18 mouse cellular contexts compared by ENCODE assay signal in genomic region chr5:33638826-33639225, GRCm38 (mm10). TPM values are rescaled to one million over a fixed set of nuclear protein-coding genes. Genes with fewer than 3 reads are reported as not detected.
A peak's percentile ranks its signal among the peaks of the same experiment; 100 is the strongest.
DNase-seq lines count a peak whose midpoint lies in the region; ATAC-seq and TF ChIP-seq lines count a peak whose summit lies in the region.
"Had no signal": no experiment of that assay in that cellular context is flagged by ENCODE, and none has a peak within 500 bp of the region (broad histone marks: within the 10 kb centered on the region; RNA-seq: fewer than 3 reads in every experiment).

No protein-coding gene starts in this region.

- 39% methylated on average over 4 of the region's 4 CpGs for WGBS in heart, postnatal 0 days
- 35% methylated on average over 4 of the region's 4 CpGs for WGBS in lung, embryonic 16.5 days
- WGBS in embryonic facial prominence, embryonic 14.5 days = 59% methylated on average over 4 of the region's 4 CpGs

- H3K4me2 ChIP-seq in heart, postnatal 0 days (ENCODE audit: low read depth, low read length) = no peak overlapping the region
- H3K4me2 ChIP-seq in lung, embryonic 16.5 days (ENCODE audit: low read depth, low read length) = no peak overlapping the region
- H3K4me2 ChIP-seq in embryonic facial prominence, embryonic 14.5 days (ENCODE audit: low read depth, low read length) = no peak overlapping the region
- H3K4me2 ChIP-seq: limb, embryonic 13.5 days; midbrain, embryonic 12.5 days had no signal

- TF ChIP-seq POLR2A in MEL (IDR thresholded peaks at IDR 0.05; ENCODE audit: control insufficient read depth in 1 of 2, insufficient read depth in 1 of 2, low read depth in 1 of 2, low read length in 2 of 2, poor library complexity in 1 of 2) = peak in 1 of 2 experiments; percentile 32; a peak in 1 of 4 replicates

- H3K9ac ChIP-seq in heart, postnatal 0 days (replicated peaks; ENCODE audit: low read depth, low read length) = no peak overlapping the region
- no peak overlapping the region for H3K9ac ChIP-seq in lung, embryonic 16.5 days (ENCODE audit: low read length)
- H3K9ac ChIP-seq in MEL (ENCODE audit: control insufficient read depth, low read depth, low read length, poor library complexity, severe bottlenecking) = no peak overlapping the region
- H3K9ac ChIP-seq in embryonic facial prominence, embryonic 14.5 days (ENCODE audit: low read depth, low read length) = no peak overlapping the region
- H3K9ac ChIP-seq: limb, embryonic 13.5 days; midbrain, embryonic 12.5 days had no signal

- no peak for TF ChIP-seq EP300 in heart, postnatal 0 days (IDR thresholded peaks at IDR 0.05; ENCODE audit: low read depth)
- no peak for TF ChIP-seq EP300 in MEL (IDR thresholded peaks at IDR 0.05; ENCODE audit: low read depth in 1 of 2, low read length in 2 of 2)

- TF ChIP-seq RAD21 in MEL (IDR thresholded peaks at IDR 0.05; ENCODE audit: low read depth, low read length) = no peak

- intact Hi-C loops in heart, postnatal 10 days (cut with DNase I) = no loop called here

- no peaks in the 10 kb centered on the region for H3K79me2 ChIP-seq in MEL (ENCODE audit: control insufficient read depth, insufficient read depth, low read length, poor library complexity)

- no peaks in the 10 kb centered on the region for H3K4me1 ChIP-seq in heart, postnatal 0 days (ENCODE audit: control insufficient read depth, insufficient read depth)
- H3K4me1 ChIP-seq in lung, embryonic 16.5 days (replicated peaks; ENCODE audit: control insufficient read depth, insufficient read depth, low read length) = no peaks in the 10 kb centered on the region
- H3K4me1 ChIP-seq in MEL (ENCODE audit: control insufficient read depth in 1 of 2, insufficient read depth in 2 of 2, low read length in 2 of 2) = no peaks in the 10 kb centered on the region
- H3K4me1 ChIP-seq in embryonic facial prominence, embryonic 14.5 days (ENCODE audit: control insufficient read depth, insufficient read depth, low read length) = no peaks in the 10 kb centered on the region
- H3K4me1 ChIP-seq: limb, embryonic 13.5 days; midbrain, embryonic 12.5 days had no signal

- no peak for ATAC-seq in heart, postnatal 0 days (ENCODE audit: insufficient read depth, low read depth)
- ATAC-seq in lung, embryonic 16.5 days (ENCODE audit: low read depth) = peak; percentile 28; the same call in 1 of the 2 replicates
- peak; percentile 22; the same call in 1 of the 2 replicates for ATAC-seq in embryonic facial prominence, embryonic 14.5 days (ENCODE audit: low read depth)
- ATAC-seq: activated CD4-positive, CD25-positive, alpha-beta regulatory T cell, adult 4 months; hindbrain, postnatal 0 days had no signal

- peak overlapping the region; percentile 21; the same call in 1 of the 2 replicates for H3K27ac ChIP-seq in heart, postnatal 0 days (ENCODE audit: low read depth)
- no peak overlapping the region for H3K27ac ChIP-seq in lung, embryonic 16.5 days (ENCODE audit: low read length)
- no peak overlapping the region for H3K27ac ChIP-seq in MEL (ENCODE audit: control insufficient read depth, low read depth, low read length)
- H3K27ac ChIP-seq in embryonic facial prominence, embryonic 14.5 days (replicated peaks; ENCODE audit: low read depth, low read length) = no peak overlapping the region
- H3K27ac ChIP-seq: hindbrain, postnatal 0 days; layer of hippocampus, adult 2 months; limb, embryonic 13.5 days; midbrain, embryonic 12.5 days had no signal

- DNase-seq in heart, postnatal 0 days (ENCODE audit: low spot score) = no peak
- DNase-seq in heart, postnatal 10 days = no peak
- no peak for DNase-seq in lung, postnatal 10 days
- DNase-seq in MEL (ENCODE audit: low read depth, low spot score) = no peak
- no peak for DNase-seq in embryonic facial prominence, embryonic 14.5 days (ENCODE audit: low spot score)
- DNase-seq in adrenal gland, adult 2 months = no peak
- DNase-seq: cerebellum, postnatal 14 days; gastrocnemius, postnatal 25 days; kidney, adult 8-10 months; lung, postnatal 4 days; right cerebral cortex, postnatal 4 days; thymus, adult 18-20 months had no signal

- H3K9me3 ChIP-seq in heart, postnatal 0 days (replicated peaks; ENCODE audit: control insufficient read depth, low read length) = no peaks in the 10 kb centered on the region
- H3K9me3 ChIP-seq in lung, embryonic 16.5 days (ENCODE audit: control insufficient read depth, low read length) = no peaks in the 10 kb centered on the region
- no peaks in the 10 kb centered on the region for H3K9me3 ChIP-seq in MEL (replicated peaks; ENCODE audit: insufficient read depth, low read length)
- H3K9me3 ChIP-seq in embryonic facial prominence, embryonic 14.5 days (ENCODE audit: control insufficient read depth, low read length) = no peaks in the 10 kb centered on the region
- H3K9me3 ChIP-seq: limb, embryonic 13.5 days; midbrain, embryonic 12.5 days had no signal

- H3K27me3 ChIP-seq in heart, postnatal 0 days (ENCODE audit: control insufficient read depth, insufficient read depth, low read length) = no peaks in the 10 kb centered on the region
- H3K27me3 ChIP-seq in lung, embryonic 16.5 days (ENCODE audit: control insufficient read depth, insufficient read depth, low read depth, low read length) = no peaks in the 10 kb centered on the region
- no peaks in the 10 kb centered on the region for H3K27me3 ChIP-seq in MEL (ENCODE audit: control insufficient read depth in 1 of 2, insufficient read depth in 2 of 2, low read length in 2 of 2)
- no peaks in the 10 kb centered on the region for H3K27me3 ChIP-seq in embryonic facial prominence, embryonic 14.5 days (replicated peaks; ENCODE audit: control insufficient read depth, insufficient read depth, low read length)
- H3K27me3 ChIP-seq: limb, embryonic 13.5 days; midbrain, embryonic 12.5 days had no signal

- peaks cover 41% of the 10 kb centered on the region for H3K36me3 ChIP-seq in heart, postnatal 0 days (replicated peaks; ENCODE audit: control insufficient read depth, insufficient read depth, low read length)
- H3K36me3 ChIP-seq in lung, embryonic 16.5 days (ENCODE audit: control insufficient read depth, insufficient read depth, low read length) = peaks cover 34% of the 10 kb centered on the region
- peaks cover 0 to 34% of the 10 kb centered on the region in 2 experiments; a peak in 2 of 4 replicates for H3K36me3 ChIP-seq in MEL (ENCODE audit: control insufficient read depth in 1 of 2, insufficient read depth in 2 of 2, low read length in 2 of 2)
- H3K36me3 ChIP-seq in embryonic facial prominence, embryonic 14.5 days (ENCODE audit: control insufficient read depth, insufficient read depth, low read length) = peaks cover 62% of the 10 kb centered on the region

- no peak for TF ChIP-seq CTCF in heart, postnatal 0 days (IDR thresholded peaks at IDR 0.05; ENCODE audit: low read depth)
- no peak for TF ChIP-seq CTCF in MEL (IDR thresholded peaks at IDR 0.05 in 2 of 3, conservative IDR thresholded peaks at IDR 0.05 in 1 of 3; ENCODE audit: control insufficient read depth in 1 of 3, insufficient read depth in 1 of 3, low read depth in 2 of 3, low read length in 3 of 3, poor library complexity in 1 of 3, severe bottlenecking in 1 of 3)

- no peak overlapping the region for H3K4me3 ChIP-seq in heart, postnatal 0 days (ENCODE audit: low read depth, low read length)
- H3K4me3 ChIP-seq in lung, embryonic 16.5 days (ENCODE audit: low read length) = no peak overlapping the region
- no peak overlapping the region for H3K4me3 ChIP-seq in MEL (ENCODE audit: control insufficient read depth in 1 of 2, insufficient read depth in 1 of 2, low read depth in 2 of 2, low read length in 2 of 2)
- no peak overlapping the region for H3K4me3 ChIP-seq in embryonic facial prominence, embryonic 14.5 days (ENCODE audit: low read depth, low read length)
- H3K4me3 ChIP-seq: layer of hippocampus, adult 2 months; limb, embryonic 13.5 days; midbrain, embryonic 12.5 days had no signal

RNA-seq across cellular contexts. Expression of gene Gm9903, which starts 9.1 kb away (rescaled TPM):
- not detected in 2 replicates for total RNA-seq in heart, postnatal 0 days (2014; rRNA removed; ENCODE audit: low replicate concordance)
- 1.6 and 2.4 TPM in 2 replicates for polyA plus RNA-seq in heart, postnatal 0 days (2015; fragmentation: Nextera tagmentation; extraction: Ambion mirVana)
- total RNA-seq in heart, postnatal 10 days (2021) = 1 to 10 TPM; 1.2 TPM
- polyA plus RNA-seq in lung, embryonic 16.5 days (2015; fragmentation: Nextera tagmentation; extraction: Ambion mirVana) = 0.16 and 0.39 TPM in 2 replicates
- 0.13 and 0.19 TPM in 2 replicates for total RNA-seq in MEL (2012; rRNA removed)
- under 1 TPM in 1 of 2 experiments, not detected in 1; 0.36 TPM for polyA plus RNA-seq in MEL (2012; ENCODE audit: insufficient read depth in 1 of 2, insufficient read length in 2 of 2, low read depth in 1 of 2, low replicate concordance in 2 of 2, missing spikeins in 1 of 2)
- polyA plus RNA-seq in embryonic facial prominence, embryonic 14.5 days (2014; fragmentation: Nextera tagmentation; extraction: Ambion mirVana) = 0.54 and 0.60 TPM in 2 replicates
- total RNA-seq in adrenal gland, adult 2 months (2021) = under 1 TPM; 0.26 to 0.69 TPM
- 0.09 and 0.15 TPM in 2 replicates for polyA plus RNA-seq in adrenal gland, adult 2 months (2012; rRNA removed)

RNA-seq across cellular contexts. Expression of gene Fam53a, which starts 9.4 kb away (rescaled TPM):
- 42.0 and 149 TPM in 2 replicates for total RNA-seq in heart, postnatal 0 days (2014; rRNA removed; ENCODE audit: low replicate concordance)
- polyA plus RNA-seq in heart, postnatal 0 days (2015; fragmentation: Nextera tagmentation; extraction: Ambion mirVana) = 41.0 and 55.2 TPM in 2 replicates
- 10 to 100 TPM; 33.5 to 34.1 TPM for total RNA-seq in heart, postnatal 10 days (2021)
- 44.3 and 53.6 TPM in 2 replicates for polyA plus RNA-seq in lung, embryonic 16.5 days (2015; fragmentation: Nextera tagmentation; extraction: Ambion mirVana)
- total RNA-seq in MEL (2012; rRNA removed) = 39.3 and 43.6 TPM in 2 replicates
- 10 to 100 TPM in 1 of 2 experiments, not detected in 1; 62.8 TPM for polyA plus RNA-seq in MEL (2012; ENCODE audit: insufficient read depth in 1 of 2, insufficient read length in 2 of 2, low read depth in 1 of 2, low replicate concordance in 2 of 2, missing spikeins in 1 of 2)
- polyA plus RNA-seq in embryonic facial prominence, embryonic 14.5 days (2014; fragmentation: Nextera tagmentation; extraction: Ambion mirVana) = 56.9 and 62.1 TPM in 2 replicates
- 10 to 100 TPM; 26.1 to 28.5 TPM for total RNA-seq in adrenal gland, adult 2 months (2021)
- 74.4 and 97.8 TPM in 2 replicates for polyA plus RNA-seq in adrenal gland, adult 2 months (2012; rRNA removed)

RNA-seq across cellular contexts. Expression of gene Slbp, which starts 13.5 kb away (rescaled TPM):
- total RNA-seq in heart, postnatal 0 days (2014; rRNA removed; ENCODE audit: low replicate concordance) = 27.4 and 90.6 TPM in 2 replicates
- polyA plus RNA-seq in heart, postnatal 0 days (2015; fragmentation: Nextera tagmentation; extraction: Ambion mirVana) = 65.4 and 65.8 TPM in 2 replicates
- 10 to 100 TPM; 27.6 to 29.5 TPM for total RNA-seq in heart, postnatal 10 days (2021)
- 242 and 259 TPM in 2 replicates for polyA plus RNA-seq in lung, embryonic 16.5 days (2015; fragmentation: Nextera tagmentation; extraction: Ambion mirVana)
- 250 and 255 TPM in 2 replicates for total RNA-seq in MEL (2012; rRNA removed)
- 100 to 1,000 TPM; 233 to 731 TPM for polyA plus RNA-seq in MEL (2012; ENCODE audit: insufficient read depth in 1 of 2, insufficient read length in 2 of 2, low read depth in 1 of 2, low replicate concordance in 2 of 2, missing spikeins in 1 of 2)
- 188 and 196 TPM in 2 replicates for polyA plus RNA-seq in embryonic facial prominence, embryonic 14.5 days (2014; fragmentation: Nextera tagmentation; extraction: Ambion mirVana)
- total RNA-seq in adrenal gland, adult 2 months (2021) = 10 to 100 TPM; 29.4 to 37.7 TPM
- 17.8 and 25.0 TPM in 2 replicates for polyA plus RNA-seq in adrenal gland, adult 2 months (2012; rRNA removed)

RNA-seq across cellular contexts. Expression of gene Tacc3, which starts 19.1 kb away (rescaled TPM):
- total RNA-seq in heart, postnatal 0 days (2014; rRNA removed; ENCODE audit: low replicate concordance) = 42.1 and 51.1 TPM in 2 replicates
- 35.2 and 39.4 TPM in 2 replicates for polyA plus RNA-seq in heart, postnatal 0 days (2015; fragmentation: Nextera tagmentation; extraction: Ambion mirVana)
- 10 to 100 TPM; 16.8 to 20.7 TPM for total RNA-seq in heart, postnatal 10 days (2021)
- 190 and 214 TPM in 2 replicates for polyA plus RNA-seq in lung, embryonic 16.5 days (2015; fragmentation: Nextera tagmentation; extraction: Ambion mirVana)
- total RNA-seq in MEL (2012; rRNA removed) = 149 and 151 TPM in 2 replicates
- polyA plus RNA-seq in MEL (2012; ENCODE audit: insufficient read depth in 1 of 2, insufficient read length in 2 of 2, low read depth in 1 of 2, low replicate concordance in 2 of 2, missing spikeins in 1 of 2) = 100 to 1,000 TPM; 165 to 609 TPM
- 127 and 153 TPM in 2 replicates for polyA plus RNA-seq in embryonic facial prominence, embryonic 14.5 days (2014; fragmentation: Nextera tagmentation; extraction: Ambion mirVana)
- total RNA-seq in adrenal gland, adult 2 months (2021) = 1 to 10 TPM; 4.4 to 5.4 TPM
- 2.3 and 3.6 TPM in 2 replicates for polyA plus RNA-seq in adrenal gland, adult 2 months (2012; rRNA removed)

RNA-seq across cellular contexts. Expression of gene Tmem129, which starts 19.4 kb away (rescaled TPM):
- 21.7 and 57.9 TPM in 2 replicates for total RNA-seq in heart, postnatal 0 days (2014; rRNA removed; ENCODE audit: low replicate concordance)
- 23.8 and 27.0 TPM in 2 replicates for polyA plus RNA-seq in heart, postnatal 0 days (2015; fragmentation: Nextera tagmentation; extraction: Ambion mirVana)
- total RNA-seq in heart, postnatal 10 days (2021) = 10 to 100 TPM; 16.5 to 20.8 TPM
- polyA plus RNA-seq in lung, embryonic 16.5 days (2015; fragmentation: Nextera tagmentation; extraction: Ambion mirVana) = 41.0 and 41.8 TPM in 2 replicates
- 33.3 and 40.2 TPM in 2 replicates for total RNA-seq in MEL (2012; rRNA removed)
- polyA plus RNA-seq in MEL (2012; ENCODE audit: insufficient read depth in 1 of 2, insufficient read length in 2 of 2, low read depth in 1 of 2, low replicate concordance in 2 of 2, missing spikeins in 1 of 2) = 10 to 100 TPM in 1 of 2 experiments, not detected in 1; 51.3 TPM
- polyA plus RNA-seq in embryonic facial prominence, embryonic 14.5 days (2014; fragmentation: Nextera tagmentation; extraction: Ambion mirVana) = 47.6 and 47.7 TPM in 2 replicates
- total RNA-seq in adrenal gland, adult 2 months (2021) = 10 to 100 TPM; 27.5 to 31.0 TPM
- 80.4 and 90.5 TPM in 2 replicates for polyA plus RNA-seq in adrenal gland, adult 2 months (2012; rRNA removed)
